Mouse (Mus musculus): ENCODE data around the gene Ppp1r12b. TPM values are rescaled to one million over a fixed set of nuclear protein-coding genes. Genes with fewer than 3 reads are reported as not detected.

Gene Ppp1r12b
- polyA plus RNA-seq, 1 experiment from 2014 or later: 10.5 TPM

DNA sequence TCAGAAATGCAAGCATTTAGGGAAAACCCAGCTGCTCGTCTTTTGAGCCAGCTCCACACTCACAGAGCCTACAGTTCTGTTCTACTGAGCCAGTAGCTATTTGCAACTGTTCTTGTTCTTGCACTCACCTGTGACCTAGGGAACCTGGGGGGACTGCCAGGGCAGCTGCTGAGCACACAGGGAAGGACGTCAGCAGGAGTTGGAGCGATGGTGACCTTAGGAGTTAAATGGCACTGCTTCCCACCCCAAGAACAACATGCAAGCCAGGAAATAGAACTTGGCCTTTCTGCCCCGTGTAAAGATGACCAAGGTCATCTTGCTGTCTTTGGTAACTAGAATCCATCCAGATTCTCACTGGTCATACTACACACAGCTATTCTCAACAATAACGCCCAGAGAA lies 195.1 kb downstream of the Ppp1r12b start:
- no peaks in the 10 kb centered on the region for H3K27me3 ChIP-seq (ENCODE audit: control insufficient read depth, insufficient read depth, low read depth, low read length)
- no peak overlapping the region for H3K4me2 ChIP-seq (ENCODE audit: low read depth, low read length)
- 77% methylated on average over 5 of the region's 5 CpGs for WGBS
- no peaks in the 10 kb centered on the region for H3K9me3 ChIP-seq (ENCODE audit: control insufficient read depth, low read length)
- no peak for ATAC-seq (ENCODE audit: low read depth)
- H3K36me3 ChIP-seq (ENCODE audit: control insufficient read depth, insufficient read depth, low read length): no peaks in the 10 kb centered on the region; the same call in 1 of the 2 replicates
- no peak overlapping the region for H3K4me3 ChIP-seq (ENCODE audit: low read length)
- no peak overlapping the region for H3K9ac ChIP-seq (ENCODE audit: low read length)
- H3K27ac ChIP-seq (ENCODE audit: low read length): no peak overlapping the region
- peaks cover 31% of the 10 kb centered on the region for H3K4me1 ChIP-seq (replicated peaks; ENCODE audit: control insufficient read depth, insufficient read depth, low read length)

- H3K9me3 ChIP-seq (ENCODE audit: control insufficient read depth, low read length): no peaks in the 10 kb centered on the region
- H3K27ac ChIP-seq (ENCODE audit: low read length): no peak overlapping the region
- no peak overlapping the region for H3K9ac ChIP-seq (ENCODE audit: low read length)
- no peaks in the 10 kb centered on the region for H3K27me3 ChIP-seq (ENCODE audit: control insufficient read depth, insufficient read depth, low read depth, low read length)
- 71% methylated on average over 6 of the region's 6 CpGs for WGBS
- H3K36me3 ChIP-seq (ENCODE audit: control insufficient read depth, insufficient read depth, low read length): no peaks in the 10 kb centered on the region; the same call in 1 of the 2 replicates
- no peak overlapping the region for H3K4me3 ChIP-seq (ENCODE audit: low read length)
- H3K4me1 ChIP-seq (replicated peaks; ENCODE audit: control insufficient read depth, insufficient read depth, low read length): peaks cover 33% of the 10 kb centered on the region
- no peak for ATAC-seq (ENCODE audit: low read depth)
- H3K4me2 ChIP-seq (ENCODE audit: low read depth, low read length): no peak overlapping the region
Observed at GRCm38 (mm10) chr1:134759133-134759532, 196.6 kb downstream of the Ppp1r12b start.

DNA sequence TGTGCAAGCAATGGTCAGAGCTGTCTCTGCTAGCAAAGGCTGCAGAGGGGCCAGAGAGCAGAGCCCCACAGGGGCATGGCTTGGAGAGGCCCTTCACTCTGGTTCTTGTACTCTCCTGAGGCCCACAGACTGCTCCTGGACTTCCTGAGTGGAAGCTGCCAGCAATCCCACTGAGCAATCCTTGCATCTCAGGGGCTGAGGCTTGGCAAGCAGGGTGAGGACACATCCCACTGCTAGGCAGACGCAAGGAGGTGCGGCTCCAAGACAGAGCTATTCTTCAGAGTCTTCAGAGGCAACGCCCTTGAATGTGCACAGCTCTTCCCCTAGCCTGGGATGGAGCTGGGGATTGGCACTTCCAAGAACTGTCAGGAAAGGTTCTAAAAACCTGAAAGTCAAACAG lies 198.5 kb downstream of the Ppp1r12b start:
- H3K4me2 ChIP-seq (ENCODE audit: low read depth, low read length): no peak overlapping the region
- no peaks in the 10 kb centered on the region; the same call in 1 of the 2 replicates for H3K36me3 ChIP-seq (ENCODE audit: control insufficient read depth, insufficient read depth, low read length)
- 75% methylated on average over 3 of the region's 3 CpGs for WGBS
- H3K4me3 ChIP-seq (ENCODE audit: low read length): no peak overlapping the region
- 0 out of 2 replicates have a peak overlapping the region, but pooled peaks have one; percentile 32 for H3K27ac ChIP-seq (ENCODE audit: low read length)
- H3K9me3 ChIP-seq (ENCODE audit: control insufficient read depth, low read length): no peaks in the 10 kb centered on the region
- H3K27me3 ChIP-seq (ENCODE audit: control insufficient read depth, insufficient read depth, low read depth, low read length): no peaks in the 10 kb centered on the region
- no peak for ATAC-seq (ENCODE audit: low read depth)
- H3K9ac ChIP-seq (ENCODE audit: low read length): no peak overlapping the region
- H3K4me1 ChIP-seq (replicated peaks; ENCODE audit: control insufficient read depth, insufficient read depth, low read length): peaks cover 49% of the 10 kb centered on the region

DNA sequence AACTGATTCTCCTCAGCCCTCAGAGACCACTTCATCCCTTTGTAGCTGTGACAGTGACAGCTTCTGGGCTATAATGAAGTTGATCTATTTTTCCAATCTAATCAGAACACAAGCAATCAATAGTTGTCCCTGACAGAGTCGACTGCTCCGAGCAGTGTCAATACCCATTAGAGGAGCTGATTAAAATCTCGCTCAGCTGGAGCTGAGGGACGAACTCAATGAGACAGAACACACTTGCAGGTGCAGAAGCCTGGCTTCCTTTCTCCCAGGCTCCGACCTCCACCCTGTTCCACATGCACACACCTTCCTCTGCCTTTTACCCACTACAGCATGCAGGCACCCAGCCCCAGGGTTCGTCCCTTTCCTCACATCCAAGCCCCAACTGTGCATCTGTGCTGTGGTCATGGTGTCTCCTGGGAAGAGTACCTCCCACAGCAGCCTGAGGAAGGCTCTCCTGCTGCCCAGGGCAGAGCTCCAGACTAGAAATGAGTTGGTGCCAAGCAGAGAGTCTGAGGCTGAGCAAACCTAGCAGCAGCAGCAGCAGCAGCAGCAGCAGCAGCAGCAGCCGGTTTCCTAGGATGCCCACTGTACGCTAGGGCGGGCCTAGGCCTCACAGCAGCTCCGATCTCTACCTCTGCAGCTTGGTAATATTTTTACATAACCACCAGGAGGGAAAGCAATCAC lies 199.4 kb downstream of the Ppp1r12b start:
- no peak overlapping the region for H3K4me3 ChIP-seq (ENCODE audit: low read length)
- no peaks in the 10 kb centered on the region for H3K27me3 ChIP-seq (ENCODE audit: control insufficient read depth, insufficient read depth, low read depth, low read length)
- no peaks in the 10 kb centered on the region; the same call in 1 of the 2 replicates for H3K36me3 ChIP-seq (ENCODE audit: control insufficient read depth, insufficient read depth, low read length)
- H3K9ac ChIP-seq (ENCODE audit: low read length): no peak overlapping the region
- WGBS: 68% methylated on average over 10 of the region's 10 CpGs
- no peaks in the 10 kb centered on the region for H3K9me3 ChIP-seq (ENCODE audit: control insufficient read depth, low read length)
- peaks cover 49% of the 10 kb centered on the region for H3K4me1 ChIP-seq (replicated peaks; ENCODE audit: control insufficient read depth, insufficient read depth, low read length)
- H3K27ac ChIP-seq (ENCODE audit: low read length): peak overlapping the region; percentile 32; the same call in 1 of the 2 replicates
- H3K4me2 ChIP-seq (ENCODE audit: low read depth, low read length): no peak overlapping the region
- ATAC-seq (ENCODE audit: low read depth): no peak

DNA sequence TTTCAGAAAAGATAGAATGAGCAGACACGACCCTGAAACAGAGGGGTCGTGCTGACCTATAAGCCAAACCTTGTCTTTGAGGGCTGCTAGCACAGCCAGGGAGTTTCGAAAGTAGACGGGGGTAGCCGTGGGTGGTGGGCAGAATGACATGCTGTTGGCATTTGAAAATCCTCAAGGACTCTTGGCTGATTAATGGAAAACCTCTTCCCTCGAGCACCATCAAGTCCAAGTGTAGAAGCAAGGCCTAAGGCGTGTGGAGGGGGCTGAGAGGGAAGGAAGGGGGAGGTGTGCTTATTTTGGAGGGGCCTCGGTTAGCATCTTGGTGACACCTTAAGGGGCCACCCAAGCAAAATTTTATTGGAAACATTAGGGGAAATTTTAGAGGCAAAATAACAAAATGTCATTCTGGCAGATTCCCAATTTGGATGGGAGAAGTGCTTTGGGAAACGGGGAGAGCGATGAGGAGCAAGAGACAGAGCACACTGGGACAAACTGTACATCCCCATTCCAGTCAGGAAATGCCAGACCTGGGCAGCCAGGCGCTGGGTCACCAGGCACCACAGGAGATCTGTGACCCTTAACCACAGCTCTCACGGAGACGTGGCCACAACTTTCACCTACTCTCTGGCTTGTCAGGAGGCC lies 200.1 kb downstream of the Ppp1r12b start:
- Histone ChIP-seq H3K27ac (ENCODE audit: low read length) (peak overlapping the region; percentile 47), H3K9ac (ENCODE audit: low read length) (peak overlapping the region; percentile 22; the same call in 1 of the 2 replicates), H3K9me3 (ENCODE audit: control insufficient read depth, low read length) (no peaks in the 10 kb centered on the region), H3K36me3 (ENCODE audit: control insufficient read depth, insufficient read depth, low read length) (no peaks in the 10 kb centered on the region; the same call in 1 of the 2 replicates), H3K4me1 (replicated peaks; ENCODE audit: control insufficient read depth, insufficient read depth, low read length) (peaks cover 49% of the 10 kb centered on the region), H3K27me3 (ENCODE audit: control insufficient read depth, insufficient read depth, low read depth, low read length) (no peaks in the 10 kb centered on the region), H3K4me2 (ENCODE audit: low read depth, low read length) (no peak overlapping the region), H3K4me3 (ENCODE audit: low read length) (no peak overlapping the region)
- peak; percentile 15; the same call in 1 of the 2 replicates for ATAC-seq (ENCODE audit: low read depth)
- 25% methylated on average over 13 of the region's 13 CpGs for WGBS

DNA sequence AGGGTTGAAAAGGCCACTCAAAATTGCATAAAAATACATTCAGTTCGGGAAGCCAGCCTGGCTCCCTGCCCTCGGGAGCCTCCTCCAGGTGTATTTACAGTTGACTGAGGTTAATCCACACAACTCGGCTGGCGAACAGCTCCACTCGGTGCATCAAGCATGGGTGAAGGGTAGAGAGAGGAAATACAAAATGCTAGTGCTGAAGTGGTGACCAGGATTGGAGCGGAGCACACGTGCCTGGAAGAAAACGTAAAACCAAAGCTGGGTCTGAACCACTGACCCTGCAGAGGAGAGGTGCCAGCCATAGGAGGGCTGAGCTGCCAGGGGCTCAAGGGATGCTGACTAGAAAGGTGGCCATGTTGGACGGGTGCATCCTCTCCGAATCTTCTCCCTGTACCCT lies 200.9 kb downstream of the Ppp1r12b start:
- H3K27me3 ChIP-seq (ENCODE audit: control insufficient read depth, insufficient read depth, low read depth, low read length): no peaks in the 10 kb centered on the region
- peak overlapping the region; percentile 23; the same call in 1 of the 2 replicates for H3K27ac ChIP-seq (ENCODE audit: low read length)

DNA sequence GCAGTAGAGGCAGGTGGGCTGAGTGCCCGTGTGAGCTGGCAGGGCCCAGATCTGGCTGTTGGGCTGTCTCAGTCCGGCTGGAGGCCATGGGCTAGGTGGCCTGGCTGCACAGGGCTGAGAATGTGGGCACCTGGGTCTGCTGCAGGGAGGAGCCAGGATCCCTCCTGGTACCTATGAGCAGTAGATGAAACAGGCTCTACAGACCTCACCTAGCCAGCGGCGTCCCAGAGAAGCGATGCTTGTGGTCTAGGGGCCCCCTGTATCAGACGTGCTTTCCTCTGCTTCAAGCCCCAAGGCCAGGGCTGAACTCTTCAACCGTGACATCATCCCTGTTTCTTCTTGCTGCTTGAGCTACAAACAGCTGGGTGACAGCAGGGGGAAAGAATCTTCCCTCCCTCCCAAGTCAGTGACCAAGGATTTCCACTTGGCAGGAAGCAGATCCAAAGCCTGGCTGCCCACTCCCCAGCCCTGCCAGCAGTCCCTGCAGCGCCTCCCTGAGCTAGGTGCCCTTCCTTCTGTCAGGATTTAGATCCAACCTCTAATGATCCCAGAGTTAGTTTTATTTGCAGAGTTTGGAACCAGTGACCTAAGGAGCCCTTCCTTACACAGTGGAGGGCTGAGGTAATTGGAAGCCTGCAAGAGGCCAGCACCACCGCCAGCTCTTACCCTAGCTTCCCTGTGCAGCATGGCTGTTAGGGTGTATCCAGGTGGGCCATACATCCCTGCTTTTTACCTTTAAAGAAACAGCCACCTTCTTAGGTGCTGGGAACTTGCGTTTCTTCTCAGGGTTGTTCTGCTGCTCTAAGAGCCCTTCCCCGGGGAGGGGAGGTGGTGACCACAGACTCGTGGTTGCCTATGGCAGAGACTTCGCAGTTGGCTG lies 201.8 kb downstream of the Ppp1r12b start:
- Histone ChIP-seq H3K9me3 (ENCODE audit: control insufficient read depth, low read length) (no peaks in the 10 kb centered on the region), H3K27ac (ENCODE audit: low read length) (peak overlapping the region; percentile 54), H3K4me2 (ENCODE audit: low read depth, low read length) (no peak overlapping the region), H3K4me3 (ENCODE audit: low read length) (no peak overlapping the region), H3K9ac (ENCODE audit: low read length) (0 out of 2 replicates have a peak overlapping the region, but pooled peaks have one; percentile 2), H3K4me1 (replicated peaks; ENCODE audit: control insufficient read depth, insufficient read depth, low read length) (peaks cover 54% of the 10 kb centered on the region), H3K36me3 (ENCODE audit: control insufficient read depth, insufficient read depth, low read length) (no peaks in the 10 kb centered on the region), H3K27me3 (ENCODE audit: control insufficient read depth, insufficient read depth, low read depth, low read length) (no peaks in the 10 kb centered on the region)
- WGBS: 43% methylated on average over 13 of the region's 13 CpGs
- peak; percentile 67 for ATAC-seq (ENCODE audit: low read depth)

More for the DNA sequence above, 200.9 kb downstream of the Ppp1r12b start:
- Histone ChIP-seq H3K4me3 (ENCODE audit: low read length) (no peak overlapping the region), H3K9me3 (ENCODE audit: control insufficient read depth, low read length) (no peaks in the 10 kb centered on the region), H3K4me2 (ENCODE audit: low read depth, low read length) (no peak overlapping the region), H3K9ac (ENCODE audit: low read length) (no peak overlapping the region), H3K4me1 (replicated peaks; ENCODE audit: control insufficient read depth, insufficient read depth, low read length) (peaks cover 53% of the 10 kb centered on the region), H3K36me3 (ENCODE audit: control insufficient read depth, insufficient read depth, low read length) (no peaks in the 10 kb centered on the region; the same call in 1 of the 2 replicates)
- 56% methylated on average over 10 of the region's 10 CpGs for WGBS
- ATAC-seq (ENCODE audit: low read depth): no peak

GRCm38 (mm10) chr1:134752447-134752846 lies 203.3 kb downstream of the Ppp1r12b start:
- H3K4me1 ChIP-seq (replicated peaks; ENCODE audit: control insufficient read depth, insufficient read depth, low read length): peaks cover 52% of the 10 kb centered on the region
- H3K27me3 ChIP-seq (ENCODE audit: control insufficient read depth, insufficient read depth, low read depth, low read length): no peaks in the 10 kb centered on the region
- no peak overlapping the region for H3K4me2 ChIP-seq (ENCODE audit: low read depth, low read length)
- 73% methylated on average over 5 of the region's 5 CpGs for WGBS
- H3K9ac ChIP-seq (ENCODE audit: low read length): 0 out of 2 replicates have a peak overlapping the region, but pooled peaks have one; percentile 10
- no peak overlapping the region for H3K4me3 ChIP-seq (ENCODE audit: low read length)
- no peaks in the 10 kb centered on the region for H3K9me3 ChIP-seq (ENCODE audit: control insufficient read depth, low read length)
- no peak overlapping the region for H3K27ac ChIP-seq (ENCODE audit: low read length)
- ATAC-seq (ENCODE audit: low read depth): no peak
- no peaks in the 10 kb centered on the region for H3K36me3 ChIP-seq (ENCODE audit: control insufficient read depth, insufficient read depth, low read length)

All from lung, embryonic 16.5 days (tissue).